Mouse (Mus musculus): Measurements from ENCODE around the gene Vmn1r73. TPM values are rescaled to one million over a fixed set of nuclear protein-coding genes. Genes with fewer than 3 reads are reported as not detected.

Gene Vmn1r73
- not detected in 2 replicates for polyA plus RNA-seq (2012; rRNA removed)

DNA sequence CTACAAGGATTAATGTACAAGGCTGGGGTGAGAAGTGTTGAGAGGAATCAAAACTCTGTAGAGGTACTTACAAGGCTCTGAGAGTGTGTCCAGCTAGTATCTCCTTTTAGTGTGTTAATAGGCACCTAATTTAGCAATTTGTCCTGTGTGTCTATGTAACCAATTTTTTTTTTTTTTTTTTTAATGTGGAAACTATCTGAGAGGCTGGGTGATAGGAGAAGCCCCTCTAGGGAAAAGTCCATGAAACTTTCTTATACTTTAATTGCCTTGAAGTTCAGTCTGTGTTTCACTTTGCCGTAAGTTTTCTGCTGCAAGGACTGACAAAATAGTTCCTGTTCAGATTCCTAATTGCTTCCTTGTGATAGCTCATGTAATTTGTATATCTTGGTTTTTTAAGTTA lies at the start of gene Vmn1r73:
Gene Vmn1r73, plus strand, starts transcription at position 301 of the 400 bp plus-strand sequence.
- 83% methylated on average over 1 of the region's 1 CpGs for WGBS
- DNase-seq = no peak
- TF ChIP-seq POLR2A (IDR thresholded peaks at IDR 0.05; ENCODE audit: borderline replicate concordance, extremely low read depth, low read depth, low read length) (no peak), CTCF (IDR thresholded peaks at IDR 0.05; ENCODE audit: insufficient read depth, low read length) (no peak)
- Histone ChIP-seq H3K4me1 (ENCODE audit: control insufficient read depth, insufficient read depth, low read length) (no peaks in the 10 kb centered on the region), H3K4me3 (replicated peaks; ENCODE audit: extremely low read depth, low read depth, low read length) (no peak within 1 kb of the TSS)

Other genes with a start within 250 kb of the Vmn1r73 start
- gene Zscan4-ps2, start 216.0 kb upstream of the Vmn1r73 start, polyA plus RNA-seq (2012; rRNA removed) = not detected in 2 replicates
- not detected in 2 replicates for gene Zscan4-ps3, start 121.0 kb upstream of the Vmn1r73 start, polyA plus RNA-seq (2012; rRNA removed)
- not detected in 2 replicates for gene Vmn1r72, start 50.1 kb upstream of the Vmn1r73 start, polyA plus RNA-seq (2012; rRNA removed)
- gene Vmn1r74, start 103.7 kb downstream of the Vmn1r73 start, polyA plus RNA-seq (2012; rRNA removed) = not detected in 2 replicates
- not detected in 2 replicates for gene Vmn1r75, start 144.4 kb downstream of the Vmn1r73 start, polyA plus RNA-seq (2012; rRNA removed)
- not detected in 2 replicates for gene Vmn1r76, start 207.9 kb downstream of the Vmn1r73 start, polyA plus RNA-seq (2012; rRNA removed)

Measured in lung, adult 2 months (tissue).